Mouse (Mus musculus) lung, embryonic 14.5 days (tissue): ENCODE data around the gene Pgbd1. TPM values are rescaled to one million over a fixed set of nuclear protein-coding genes. Genes with fewer than 3 reads are reported as not detected.

Source experiments
- ATAC-seq: fragments of 200-750 bp; cut with Nextera tagmentation; 2 replicates; pipeline ENCODE4 v1.8.0; 2017; ENCODE audit warnings: mild to moderate bottlenecking, moderate TSS enrichment, moderate library complexity; ENCODE audit not compliant: insufficient read depth
- DNase-seq: peaks from one replicate; pipeline ENCODE4 v3.0.0-alpha.2; 2015
- H3K27ac ChIP-seq: fragments of 300-500 bp; sonication (generic); 2 replicates; pipeline ENCODE4 v1.5.1; 2014; ENCODE audit warnings: low read depth, mild to moderate bottlenecking, moderate library complexity
- H3K27me3 ChIP-seq: fragments of 300-500 bp; sonication (generic); 2 replicates; pipeline ENCODE4 v1.6.1; 2014; ENCODE audit warnings: low read length, control low read depth; ENCODE audit not compliant: insufficient read depth
- H3K36me3 ChIP-seq: fragments of 300-500 bp; sonication (generic); 2 replicates; pipeline ENCODE4 v1.6.1; 2014; ENCODE audit warnings: control low read depth; ENCODE audit not compliant: insufficient read depth
- H3K4me1 ChIP-seq: fragments of 300-500 bp; sonication (generic); 2 replicates; pipeline ENCODE4 v1.6.1; 2014; ENCODE audit warnings: antibody characterized with exemption, control low read depth; ENCODE audit not compliant: insufficient read depth
- H3K4me2 ChIP-seq: fragments of 300-500 bp; sonication (generic); 2 replicates; pipeline ENCODE4 v1.6.1; 2014; ENCODE audit warnings: mild to moderate bottlenecking
- H3K4me3 ChIP-seq: fragments of 300-500 bp; sonication (generic); 2 replicates; pipeline ENCODE4 v1.5.1; 2014; ENCODE audit warnings: low read depth, low read length
- H3K9ac ChIP-seq: fragments of 300-500 bp; sonication (generic); 2 replicates; pipeline ENCODE4 v1.6.1; 2014
- H3K9me3 ChIP-seq: fragments of 300-500 bp; sonication (generic); 2 replicates; pipeline ENCODE4 v1.6.1; 2016; ENCODE audit warnings: low read depth, low read length, control low read depth
- CTCF ChIP-seq: IDR thresholded peaks from 2 replicates; pipeline ENCODE4 v1.5.1; 2016; ENCODE audit warnings: antibody characterized with exemption, low read depth
- WGBS: fragments of 180-500 bp; shearing (Covaris S2); extraction: QIAGEN DNeasy Blood & Tissue Kit; methylation state at CpG from one replicate; pipeline ENCODE4 v1.1.7; 2014; 5-methylcytosine and 5-hydroxymethylcytosine counted together
- polyA plus RNA-seq: library from polyadenylated mRNA; unstranded; fragments of >200 nt; fragmentation: Nextera tagmentation; extraction: Ambion mirVana; gene quantifications from 2 replicates; pipeline ENCODE4 v1.2.1, GENCODE M21; 2014

Gene Pgbd1
- polyA plus RNA-seq, 1 experiment from 2014 or later, result 2.3 TPM

GRCm38 (mm10) chr13:21446796-21447195 lies 5.9 kb upstream of the Pgbd1 start:
- Histone ChIP-seq H3K9me3 (no peaks in the 10 kb centered on the region), H3K36me3 (peaks cover 78% of the 10 kb centered on the region), H3K27me3 (no peaks in the 10 kb centered on the region), H3K9ac (no peak overlapping the region), H3K4me1 (no peaks in the 10 kb centered on the region), H3K4me2 (no peak overlapping the region), H3K27ac (no peak overlapping the region), H3K4me3 (no peak overlapping the region)
- WGBS, result 82% methylated on average over 9 of the region's 9 CpGs
- DNase-seq, result no peak
- no peak for ATAC-seq
- no peak for TF ChIP-seq CTCF

GRCm38 (mm10) chr13:21441207-21441572 lies 332 bp upstream of the Pgbd1 start:
- Histone ChIP-seq H3K27me3 (no peaks in the 10 kb centered on the region), H3K36me3 (peaks cover 37% of the 10 kb centered on the region), H3K4me1 (no peaks in the 10 kb centered on the region), H3K9ac (peak overlapping the region; percentile 69), H3K4me3 (peak overlapping the region; percentile 50), H3K27ac (peak overlapping the region; percentile 80), H3K9me3 (no peaks in the 10 kb centered on the region), H3K4me2 (peak overlapping the region; percentile 88)
- no peak; the same call in 1 of the 2 replicates for ATAC-seq
- no peak for TF ChIP-seq CTCF
- WGBS, result 19% methylated on average over 10 of the region's 10 CpGs
- DNase-seq, result no peak

- Histone ChIP-seq H3K9me3 (no peaks in the 10 kb centered on the region), H3K36me3 (no peaks in the 10 kb centered on the region), H3K27ac (no peak overlapping the region), H3K4me1 (no peaks in the 10 kb centered on the region), H3K4me3 (no peak overlapping the region), H3K4me2 (no peak overlapping the region), H3K9ac (no peak overlapping the region), H3K27me3 (no peaks in the 10 kb centered on the region)
- WGBS, result 73% methylated on average over 4 of the region's 4 CpGs
- ATAC-seq (no peak), DNase-seq (no peak)
- no peak for TF ChIP-seq CTCF
These were observed 5.4 kb downstream of the Pgbd1 start for GRCm38 (mm10) chr13:21435476-21435875.

- Histone ChIP-seq H3K4me3 (no peak overlapping the region), H3K27ac (no peak overlapping the region), H3K9ac (no peak overlapping the region), H3K4me2 (no peak overlapping the region), H3K4me1 (no peaks in the 10 kb centered on the region), H3K36me3 (no peaks in the 10 kb centered on the region), H3K9me3 (no peaks in the 10 kb centered on the region), H3K27me3 (no peaks in the 10 kb centered on the region)
- DNase-seq (no peak), ATAC-seq (no peak)
- no peak for TF ChIP-seq CTCF
- 92% methylated on average over 1 of the region's 1 CpGs for WGBS
These were observed 13.2 kb downstream of the Pgbd1 start for GRCm38 (mm10) chr13:21427631-21428030.

DNA sequence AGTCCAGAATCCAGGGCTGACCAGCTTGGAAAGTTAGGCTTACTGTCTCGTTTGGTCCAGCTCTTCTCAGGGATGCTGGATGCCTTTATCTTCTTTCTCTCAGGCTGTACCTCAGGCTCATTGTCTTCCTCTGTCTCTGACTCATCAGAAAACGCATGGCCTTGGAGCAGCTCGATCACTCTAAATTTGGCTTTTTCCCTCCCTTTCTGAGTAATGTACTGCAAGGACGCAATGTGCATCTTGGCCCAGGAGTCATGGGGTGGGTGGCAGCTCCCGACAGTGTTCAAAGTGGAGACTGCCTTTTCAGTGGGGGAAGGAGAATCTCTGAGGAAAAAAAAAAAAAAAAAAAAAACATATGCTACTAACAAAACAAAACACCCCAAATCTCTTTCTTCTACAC lies 17.6 kb downstream of the Pgbd1 start:
- H3K4me1 ChIP-seq, result no peaks in the 10 kb centered on the region
- no peak overlapping the region for H3K27ac ChIP-seq
- no peak overlapping the region for H3K4me3 ChIP-seq
- H3K4me2 ChIP-seq, result no peak overlapping the region
- H3K9ac ChIP-seq, result no peak overlapping the region
- H3K9me3 ChIP-seq, result no peaks in the 10 kb centered on the region
- DNase-seq, result no peak
- no peak for ATAC-seq
- H3K27me3 ChIP-seq, result no peaks in the 10 kb centered on the region
- no peak for TF ChIP-seq CTCF
- WGBS, result 59% methylated on average over 5 of the region's 5 CpGs
- no peaks in the 10 kb centered on the region for H3K36me3 ChIP-seq

GRCm38 (mm10) chr13:21418865-21419264 lies 22.0 kb downstream of the Pgbd1 start:
- H3K4me1 ChIP-seq, result no peaks in the 10 kb centered on the region; the same call in 1 of the 2 replicates
- no peaks in the 10 kb centered on the region for H3K27me3 ChIP-seq
- no peaks in the 10 kb centered on the region for H3K36me3 ChIP-seq
- WGBS, result 44% methylated on average over 6 of the region's 6 CpGs
- H3K4me2 ChIP-seq, result no peak overlapping the region
- TF ChIP-seq CTCF, result no peak
- no peak overlapping the region for H3K9ac ChIP-seq
- no peak overlapping the region for H3K4me3 ChIP-seq
- H3K9me3 ChIP-seq, result no peaks in the 10 kb centered on the region
- no peak overlapping the region; the same call in 1 of the 2 replicates for H3K27ac ChIP-seq
- DNase-seq (no peak), ATAC-seq (no peak; the same call in 1 of the 2 replicates)

DNA sequence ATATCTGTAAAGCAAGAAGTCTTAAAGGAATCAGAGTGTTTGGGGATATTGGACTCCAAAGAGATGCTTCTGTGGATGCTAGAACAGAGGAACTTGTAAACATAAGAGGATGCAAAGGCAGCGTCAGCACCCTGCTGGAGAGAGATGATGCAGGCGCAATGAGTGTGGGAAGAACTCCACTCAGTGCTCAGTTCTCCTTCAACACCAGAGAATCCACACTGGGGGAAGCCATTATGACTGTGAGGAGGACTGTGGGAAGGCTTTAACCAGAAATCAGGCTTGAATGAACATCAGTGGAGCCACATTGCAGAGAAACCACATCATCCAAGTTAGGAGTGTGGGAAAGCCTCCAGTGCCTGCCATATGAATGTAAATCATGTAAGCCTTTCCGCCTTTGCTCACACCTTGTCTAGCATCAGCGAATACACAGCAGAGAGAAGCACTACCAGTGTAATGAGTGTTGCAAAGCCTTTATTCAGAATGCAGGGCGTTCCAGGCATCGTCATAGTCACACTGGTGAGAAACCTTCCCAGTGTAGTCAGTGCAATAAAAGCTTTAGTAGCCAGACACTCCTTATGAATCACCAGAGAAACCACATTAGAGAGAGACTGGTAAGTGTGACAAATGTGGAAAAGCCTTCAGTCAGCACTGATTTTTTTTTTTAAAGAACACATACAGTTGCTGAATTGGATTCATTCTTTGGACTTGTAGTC lies 23.4 kb downstream of the Pgbd1 start:
- no peak for TF ChIP-seq CTCF
- WGBS, result 76% methylated on average over 6 of the region's 6 CpGs

GRCm38 (mm10) chr13:21415750-21416149 lies 25.1 kb downstream of the Pgbd1 start:
- no peaks in the 10 kb centered on the region for H3K9me3 ChIP-seq
- DNase-seq (no peak), ATAC-seq (no peak)
- WGBS, result 87% methylated on average over 2 of the region's 2 CpGs
- no peak overlapping the region for H3K4me3 ChIP-seq
- no peak overlapping the region for H3K4me2 ChIP-seq
- H3K27me3 ChIP-seq, result no peaks in the 10 kb centered on the region
- H3K9ac ChIP-seq, result no peak overlapping the region; the same call in 1 of the 2 replicates
- no peak for TF ChIP-seq CTCF
- H3K27ac ChIP-seq, result no peak overlapping the region
- H3K36me3 ChIP-seq, result no peaks in the 10 kb centered on the region
- H3K4me1 ChIP-seq, result no peaks in the 10 kb centered on the region; the same call in 1 of the 2 replicates

More for the DNA sequence above, 23.4 kb downstream of the Pgbd1 start:
- Histone ChIP-seq H3K27ac (no peak overlapping the region), H3K27me3 (no peaks in the 10 kb centered on the region), H3K4me2 (no peak overlapping the region), H3K9ac (no peak overlapping the region), H3K36me3 (no peaks in the 10 kb centered on the region), H3K4me3 (no peak overlapping the region), H3K9me3 (no peaks in the 10 kb centered on the region), H3K4me1 (no peaks in the 10 kb centered on the region; the same call in 1 of the 2 replicates)
- no peak for DNase-seq
- ATAC-seq, result no peak
